Mouse (Mus musculus): ENCODE measurements around the gene Kansl1. TPM values are rescaled to one million over a fixed set of nuclear protein-coding genes. Genes with fewer than 3 reads are reported as not detected.
"Not testable (repeated sequence)": the region's sequence is repeated elsewhere in the genome, so short reads cannot be mapped to it uniquely, and the experiment has no call there.

The Kansl1 gene
- polyA plus RNA-seq, 1 experiment from 2014 or later = 35.4 TPM

DNA sequence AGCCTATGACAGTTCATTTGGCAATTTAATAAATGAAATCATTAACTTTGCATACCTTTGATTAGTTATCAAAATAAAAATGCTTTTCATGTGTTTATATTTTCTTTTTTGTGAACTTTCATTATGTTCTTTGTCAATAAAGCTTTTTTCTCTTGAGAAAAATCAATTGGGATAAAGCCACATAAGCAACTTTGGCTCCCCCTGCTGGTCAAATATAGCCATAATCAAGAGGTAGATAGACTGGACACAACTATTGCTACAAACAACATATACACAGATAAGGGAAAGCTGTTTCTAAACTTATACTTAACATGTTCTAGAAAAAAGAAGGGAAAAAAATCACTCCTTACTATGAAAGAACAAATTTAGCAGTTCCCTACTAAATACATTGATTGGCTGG is 7.1 kb downstream of the Kansl1 start:
- no peaks in the 10 kb centered on the region for H3K36me3 ChIP-seq (ENCODE audit: control insufficient read depth, insufficient read depth, low read length)
- no peak overlapping the region for H3K4me3 ChIP-seq (ENCODE audit: low read depth, low read length)
- no peak overlapping the region for H3K4me2 ChIP-seq (ENCODE audit: low read depth, low read length, severe bottlenecking)
- H3K27me3 ChIP-seq (ENCODE audit: control insufficient read depth, insufficient read depth, low read length) = no peaks in the 10 kb centered on the region
- ATAC-seq (replicated peaks; ENCODE audit: low FRiP score) = no peak
- no peak overlapping the region for H3K9ac ChIP-seq (ENCODE audit: low read length)
- no peak overlapping the region for H3K27ac ChIP-seq (ENCODE audit: low read depth, low read length)
- no peak for DNase-seq (ENCODE audit: low spot score)
- no peaks in the 10 kb centered on the region for H3K9me3 ChIP-seq (ENCODE audit: control insufficient read depth, low read length)
- H3K4me1 ChIP-seq (replicated peaks; ENCODE audit: control insufficient read depth, insufficient read depth, low read length) = no peaks in the 10 kb centered on the region

DNA sequence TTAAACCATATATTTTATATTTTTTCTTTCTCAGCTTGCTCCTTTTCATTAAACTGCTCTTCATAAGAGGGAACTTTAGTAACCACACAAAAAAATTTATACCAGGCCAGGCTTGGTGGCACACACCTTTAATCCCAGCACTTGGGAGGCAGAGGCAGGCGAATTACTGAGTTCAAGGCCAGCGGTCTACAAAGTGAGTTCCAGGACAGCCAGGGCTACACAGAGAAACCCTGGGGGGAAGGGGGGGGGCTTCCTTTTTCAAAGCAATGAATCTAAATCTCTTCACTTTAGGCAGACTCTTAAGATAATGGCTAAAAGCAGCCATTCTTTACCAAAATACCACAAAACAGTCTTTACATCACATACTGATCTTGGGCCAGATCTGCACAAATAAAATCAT is 9.0 kb downstream of the Kansl1 start:
- no peak overlapping the region for H3K4me3 ChIP-seq (ENCODE audit: low read depth, low read length)
- no peak for ATAC-seq (replicated peaks; ENCODE audit: low FRiP score)
- H3K4me1 ChIP-seq (replicated peaks; ENCODE audit: control insufficient read depth, insufficient read depth, low read length) = no peaks in the 10 kb centered on the region
- DNase-seq (ENCODE audit: low spot score) = no peak
- no peaks in the 10 kb centered on the region for H3K27me3 ChIP-seq (ENCODE audit: control insufficient read depth, insufficient read depth, low read length)
- no peak overlapping the region for H3K9ac ChIP-seq (ENCODE audit: low read length)
- H3K9me3 ChIP-seq (ENCODE audit: control insufficient read depth, low read length) = no peaks in the 10 kb centered on the region
- no peak overlapping the region for H3K27ac ChIP-seq (ENCODE audit: low read depth, low read length)
- no peak overlapping the region for H3K4me2 ChIP-seq (ENCODE audit: low read depth, low read length, severe bottlenecking)
- WGBS = 93% methylated on average over 2 of the region's 2 CpGs
- no peaks in the 10 kb centered on the region for H3K36me3 ChIP-seq (ENCODE audit: control insufficient read depth, insufficient read depth, low read length)

- H3K36me3 ChIP-seq (ENCODE audit: control insufficient read depth, insufficient read depth, low read length) = no peaks in the 10 kb centered on the region
- no peak overlapping the region for H3K9ac ChIP-seq (ENCODE audit: low read length)
- H3K4me1 ChIP-seq (replicated peaks; ENCODE audit: control insufficient read depth, insufficient read depth, low read length) = no peaks in the 10 kb centered on the region
- H3K4me3 ChIP-seq (ENCODE audit: low read depth, low read length) = no peak overlapping the region
- ATAC-seq (replicated peaks; ENCODE audit: low FRiP score) (no peak), DNase-seq (ENCODE audit: low spot score) (no peak)
- no peak overlapping the region for H3K4me2 ChIP-seq (ENCODE audit: low read depth, low read length, severe bottlenecking)
- H3K27ac ChIP-seq (ENCODE audit: low read depth, low read length) = no peak overlapping the region
- 85% methylated on average over 2 of the region's 2 CpGs for WGBS
- H3K9me3 ChIP-seq (ENCODE audit: control insufficient read depth, low read length) = no peaks in the 10 kb centered on the region
- no peaks in the 10 kb centered on the region for H3K27me3 ChIP-seq (ENCODE audit: control insufficient read depth, insufficient read depth, low read length)
Observed at GRCm38 (mm10) chr11:104458507-104458906, 10.2 kb downstream of the Kansl1 start.

GRCm38 (mm10) chr11:104452709-104453108 is 16.0 kb downstream of the Kansl1 start:
- ATAC-seq (replicated peaks; ENCODE audit: low FRiP score) (no peak), DNase-seq (ENCODE audit: low spot score) (no peak)
- Histone ChIP-seq H3K4me3 (ENCODE audit: low read depth, low read length) (no peak overlapping the region), H3K9ac (ENCODE audit: low read length) (no peak overlapping the region), H3K27ac (ENCODE audit: low read depth, low read length) (no peak overlapping the region), H3K27me3 (ENCODE audit: control insufficient read depth, insufficient read depth, low read length) (no peaks in the 10 kb centered on the region), H3K36me3 (ENCODE audit: control insufficient read depth, insufficient read depth, low read length) (no peaks in the 10 kb centered on the region), H3K4me2 (ENCODE audit: low read depth, low read length, severe bottlenecking) (no peak overlapping the region), H3K9me3 (ENCODE audit: control insufficient read depth, low read length) (no peaks in the 10 kb centered on the region), H3K4me1 (replicated peaks; ENCODE audit: control insufficient read depth, insufficient read depth, low read length) (no peaks in the 10 kb centered on the region)
- 95% methylated on average over 1 of the region's 1 CpGs for WGBS

DNA sequence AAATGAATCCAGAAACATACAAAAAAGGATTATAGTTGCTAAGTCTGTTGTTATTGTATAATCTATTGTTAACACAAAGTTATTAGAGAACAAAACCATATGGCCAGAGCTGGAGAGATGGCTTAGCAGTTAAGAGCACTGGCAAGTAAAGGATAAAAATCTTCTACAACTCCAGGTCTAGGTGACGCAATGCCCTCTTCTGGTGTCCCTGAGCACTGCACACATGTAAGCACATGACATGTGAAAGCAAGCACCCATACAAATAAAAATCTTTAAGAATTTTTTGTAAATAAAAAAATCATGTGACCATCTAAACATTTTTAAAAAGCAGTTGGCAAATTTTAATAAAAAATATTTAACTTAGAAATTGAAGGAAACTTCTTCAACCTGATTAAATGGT is 17.4 kb downstream of the Kansl1 start:
- Histone ChIP-seq H3K4me3 (ENCODE audit: low read depth, low read length) (no peak overlapping the region), H3K4me1 (replicated peaks; ENCODE audit: control insufficient read depth, insufficient read depth, low read length) (no peaks in the 10 kb centered on the region), H3K9ac (ENCODE audit: low read length) (no peak overlapping the region), H3K9me3 (ENCODE audit: control insufficient read depth, low read length) (no peaks in the 10 kb centered on the region), H3K27me3 (ENCODE audit: control insufficient read depth, insufficient read depth, low read length) (no peaks in the 10 kb centered on the region), H3K4me2 (ENCODE audit: low read depth, low read length, severe bottlenecking) (no peak overlapping the region), H3K27ac (ENCODE audit: low read depth, low read length) (no peak overlapping the region), H3K36me3 (ENCODE audit: control insufficient read depth, insufficient read depth, low read length) (no peaks in the 10 kb centered on the region)
- 100% methylated on average over 1 of the region's 1 CpGs for WGBS
- no peak for ATAC-seq (replicated peaks; ENCODE audit: low FRiP score)
- no peak for DNase-seq (ENCODE audit: low spot score)

GRCm38 (mm10) chr11:104448499-104448898 is 20.2 kb downstream of the Kansl1 start:
- H3K4me2 ChIP-seq (ENCODE audit: low read depth, low read length, severe bottlenecking); H3K27me3 ChIP-seq (ENCODE audit: control insufficient read depth, insufficient read depth, low read length); DNase-seq (ENCODE audit: low spot score); H3K4me3 ChIP-seq (ENCODE audit: low read depth, low read length); H3K4me1 ChIP-seq (replicated peaks; ENCODE audit: control insufficient read depth, insufficient read depth, low read length); H3K9ac ChIP-seq (ENCODE audit: low read length); H3K9me3 ChIP-seq (ENCODE audit: control insufficient read depth, low read length); ATAC-seq (replicated peaks; ENCODE audit: low FRiP score); H3K27ac ChIP-seq (ENCODE audit: low read depth, low read length); H3K36me3 ChIP-seq (ENCODE audit: control insufficient read depth, insufficient read depth, low read length): not testable (repeated sequence)
- WGBS = 68% methylated on average over 2 of the region's 2 CpGs

GRCm38 (mm10) chr11:104445538-104445937 is 23.1 kb downstream of the Kansl1 start:
- WGBS = 93% methylated on average over 2 of the region's 2 CpGs
- Histone ChIP-seq H3K9ac (ENCODE audit: low read length) (no peak overlapping the region), H3K4me1 (replicated peaks; ENCODE audit: control insufficient read depth, insufficient read depth, low read length) (no peaks in the 10 kb centered on the region), H3K27me3 (ENCODE audit: control insufficient read depth, insufficient read depth, low read length) (no peaks in the 10 kb centered on the region), H3K9me3 (ENCODE audit: control insufficient read depth, low read length) (no peaks in the 10 kb centered on the region), H3K27ac (ENCODE audit: low read depth, low read length) (no peak overlapping the region), H3K4me2 (ENCODE audit: low read depth, low read length, severe bottlenecking) (no peak overlapping the region), H3K4me3 (ENCODE audit: low read depth, low read length) (no peak overlapping the region), H3K36me3 (ENCODE audit: control insufficient read depth, insufficient read depth, low read length) (no peaks in the 10 kb centered on the region; the same call in 1 of the 2 replicates)
- ATAC-seq (replicated peaks; ENCODE audit: low FRiP score) (no peak), DNase-seq (ENCODE audit: low spot score) (no peak)

- H3K36me3 ChIP-seq (ENCODE audit: control insufficient read depth, insufficient read depth, low read length) = no peaks in the 10 kb centered on the region; the same call in 1 of the 2 replicates
- H3K9ac ChIP-seq (ENCODE audit: low read length) = no peak overlapping the region
- no peaks in the 10 kb centered on the region for H3K4me1 ChIP-seq (replicated peaks; ENCODE audit: control insufficient read depth, insufficient read depth, low read length)
- H3K4me3 ChIP-seq (ENCODE audit: low read depth, low read length) = no peak overlapping the region
- DNase-seq (ENCODE audit: low spot score) = no peak
- H3K4me2 ChIP-seq (ENCODE audit: low read depth, low read length, severe bottlenecking) = no peak overlapping the region
- H3K9me3 ChIP-seq (ENCODE audit: control insufficient read depth, low read length) = no peaks in the 10 kb centered on the region
- WGBS = 86% methylated on average over 1 of the region's 1 CpGs
- no peak for ATAC-seq (replicated peaks; ENCODE audit: low FRiP score)
- no peak overlapping the region for H3K27ac ChIP-seq (ENCODE audit: low read depth, low read length)
- H3K27me3 ChIP-seq (ENCODE audit: control insufficient read depth, insufficient read depth, low read length) = no peaks in the 10 kb centered on the region
Observed at GRCm38 (mm10) chr11:104445044-104445443, 23.6 kb downstream of the Kansl1 start.

DNA sequence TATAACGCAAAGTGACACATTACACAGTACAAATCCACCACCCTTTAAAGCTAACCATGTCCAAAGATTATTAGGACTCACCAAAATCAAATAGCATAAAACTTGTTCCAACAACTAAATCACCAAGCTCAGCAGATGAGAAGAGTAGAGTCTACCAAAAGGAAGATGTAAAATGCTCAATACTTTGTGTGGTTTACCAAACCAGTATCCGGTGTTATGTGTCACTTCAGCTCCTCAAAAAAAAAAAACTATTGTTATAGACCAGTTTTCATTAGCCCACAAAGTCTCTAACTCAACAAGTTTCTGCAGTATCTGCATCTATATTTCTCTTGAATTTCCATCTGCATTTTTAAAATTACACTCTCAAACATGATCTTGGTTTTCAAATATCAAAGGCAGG is 25.3 kb downstream of the Kansl1 start:
- Histone ChIP-seq H3K4me2 (ENCODE audit: low read depth, low read length, severe bottlenecking) (peak overlapping the region; percentile 61; the same call in 1 of the 2 replicates), H3K4me3 (ENCODE audit: low read depth, low read length) (peak overlapping the region; percentile 83), H3K27me3 (ENCODE audit: control insufficient read depth, insufficient read depth, low read length) (no peaks in the 10 kb centered on the region), H3K4me1 (replicated peaks; ENCODE audit: control insufficient read depth, insufficient read depth, low read length) (no peaks in the 10 kb centered on the region), H3K9ac (ENCODE audit: low read length) (no peak overlapping the region), H3K9me3 (ENCODE audit: control insufficient read depth, low read length) (no peaks in the 10 kb centered on the region), H3K36me3 (ENCODE audit: control insufficient read depth, insufficient read depth, low read length) (no peaks in the 10 kb centered on the region; the same call in 1 of the 2 replicates), H3K27ac (ENCODE audit: low read depth, low read length) (no peak overlapping the region)
- 54% methylated on average over 2 of the region's 2 CpGs for WGBS
- ATAC-seq (replicated peaks; ENCODE audit: low FRiP score) (no peak), DNase-seq (ENCODE audit: low spot score) (no peak)

Data from forebrain, embryonic 11.5 days (tissue).